Mouse (Mus musculus) heart, adult 8-10 months (tissue): ENCODE results near the gene Cyp17a1. TPM values are rescaled to one million over a fixed set of nuclear protein-coding genes. Genes with fewer than 3 reads are reported as not detected.

ENCODE experiments used
- DNase-seq: peaks from one replicate; pipeline ENCODE4 v3.0.0; 2022; ENCODE audit warnings: low spot score
- total RNA-seq, 4 experiments: library from RNA; stranded (reverse); gene quantifications; 2 replicates each; pipeline ENCODE4 v1.2.4; 2022

The Cyp17a1 gene
- total RNA-seq, 4 experiments from 2014 or later = not detected

DNA sequence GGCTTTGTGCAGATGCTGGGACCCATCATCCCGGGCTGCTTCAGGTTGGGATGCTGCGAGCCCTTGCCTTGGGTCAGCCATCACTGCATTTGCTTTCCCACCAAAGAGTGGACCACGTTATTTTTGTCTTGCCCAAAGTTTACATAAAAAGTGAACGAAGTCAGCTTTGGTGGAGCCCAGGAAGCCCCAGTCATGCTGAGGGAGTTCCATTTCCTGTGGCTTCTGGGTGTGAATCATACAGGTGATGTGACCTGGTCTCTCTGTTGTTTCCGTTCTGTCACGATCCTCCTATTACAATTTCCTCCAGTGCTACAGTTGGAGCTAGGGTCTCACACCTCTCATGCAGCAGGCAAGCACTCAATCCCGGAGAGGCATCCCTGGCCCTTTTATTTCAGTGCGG, 55.6 kb downstream of the Cyp17a1 start:
- no peak for DNase-seq

Other genes starting within 250 kb of the Cyp17a1 start
- 10 to 100 TPM; 31.5 to 38.8 (median 37.6) TPM for gene Trim8, start 171.5 kb downstream of the Cyp17a1 start, total RNA-seq
- gene Arl3, start 100.0 kb downstream of the Cyp17a1 start, total RNA-seq = 10 to 100 TPM; 31.3 to 56.0 (median 43.5) TPM
- gene Sfxn2, start 99.8 kb downstream of the Cyp17a1 start, total RNA-seq = 1 to 10 TPM; 2.2 to 4.9 (median 2.7) TPM
- gene Wbp1l, start 74.1 kb downstream of the Cyp17a1 start, total RNA-seq = 10 to 100 TPM; 46.6 to 60.7 (median 56.0) TPM
- 10 to 100 TPM in 1 of 4 experiments, 1 to 10 TPM in 3; 7.7 to 11.1 (median 8.6) TPM for gene Borcs7, start 16.7 kb upstream of the Cyp17a1 start, total RNA-seq
- gene As3mt, start 34.3 kb upstream of the Cyp17a1 start, total RNA-seq = 100 to 1,000 TPM in 2 of 4 experiments, 10 to 100 TPM in 2; 91.3 to 104 (median 98.7) TPM
- gene Cnnm2, start 88.4 kb upstream of the Cyp17a1 start, total RNA-seq = 1 to 10 TPM; 5.2 to 8.4 (median 6.0) TPM